In the genomic region with DNA sequence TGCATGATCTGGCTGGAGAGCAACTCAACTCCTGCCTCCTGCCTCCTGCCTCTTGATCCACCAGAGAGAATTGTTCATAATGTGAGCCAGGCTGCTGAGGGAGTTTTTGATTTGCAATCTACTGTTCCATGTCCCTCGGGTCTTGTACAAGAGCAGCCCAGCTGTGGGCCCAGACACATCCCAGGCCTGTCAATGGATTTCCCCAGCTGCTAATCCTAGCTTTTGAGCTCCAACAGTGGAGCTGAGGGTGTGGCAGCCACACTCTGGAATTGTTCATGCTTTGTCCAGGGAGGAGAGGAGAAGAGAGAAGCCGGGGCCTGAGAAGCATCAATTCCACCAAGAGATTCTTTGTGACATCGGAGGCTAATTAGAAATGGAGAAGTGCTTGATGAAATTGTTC, we compare ENCODE assay signal across 13 mouse cellular contexts.
A peak's percentile ranks its signal among the peaks of the same experiment; 100 is the strongest.
DNase-seq lines count a peak whose midpoint lies in the region; ATAC-seq and TF ChIP-seq lines count a peak whose summit lies in the region.
"Had no signal": no experiment of that assay in that cellular context is flagged by ENCODE, and none has a peak within 500 bp of the region (broad histone marks: within the 10 kb centered on the region; RNA-seq: fewer than 3 reads in every experiment).

No protein-coding gene starts in this region.

- no peak overlapping the region for H3K4me3 ChIP-seq in kidney, embryonic 16.5 days (ENCODE audit: low read length)
- no peak overlapping the region for H3K4me3 ChIP-seq in hindbrain, postnatal 0 days (ENCODE audit: low read length)
- H3K4me3 ChIP-seq: hindbrain, embryonic 15.5 days had no signal

- H3K4me2 ChIP-seq in kidney, embryonic 16.5 days (replicated peaks; ENCODE audit: low read depth, low read length) = no peak overlapping the region
- no peak overlapping the region for H3K4me2 ChIP-seq in hindbrain, postnatal 0 days (ENCODE audit: low read depth, low read length)
- H3K4me2 ChIP-seq: hindbrain, embryonic 15.5 days had no signal

- H3K9ac ChIP-seq in kidney, embryonic 16.5 days (replicated peaks; ENCODE audit: low read length) = no peak overlapping the region
- H3K9ac ChIP-seq in hindbrain, postnatal 0 days (replicated peaks; ENCODE audit: low read length) = no peak overlapping the region
- H3K9ac ChIP-seq: hindbrain, embryonic 15.5 days had no signal

- 88% methylated on average over 3 of the region's 3 CpGs for WGBS in kidney, embryonic 16.5 days
- 51% methylated on average over 3 of the region's 3 CpGs for WGBS in hindbrain, postnatal 0 days

- DNase-seq in adrenal gland, adult 2 months = peak; percentile 5
- no peak for DNase-seq in adrenal gland, adult 18-20 months (ENCODE audit: low spot score in 2 of 2)
- DNase-seq in kidney, postnatal 10 days = peak; percentile 25
- DNase-seq in gastrocnemius, adult 8-10 months (ENCODE audit: low spot score in 2 of 2) = peak; percentile 33 to 72
- no peak for DNase-seq in hindbrain, postnatal 0 days (ENCODE audit: low spot score)
- no peak for DNase-seq in lung, adult 18-20 months
- no peak for DNase-seq in layer of hippocampus, adult 9-11 months
- DNase-seq: cerebellum, adult 18-20 months; right cerebral cortex, postnatal 14 days had no signal

- H3K9me3 ChIP-seq in kidney, embryonic 16.5 days (ENCODE audit: low read length) = no peaks in the 10 kb centered on the region
- no peaks in the 10 kb centered on the region for H3K9me3 ChIP-seq in hindbrain, postnatal 0 days (ENCODE audit: low read length)
- H3K9me3 ChIP-seq: hindbrain, embryonic 15.5 days had no signal

- no peaks in the 10 kb centered on the region for H3K36me3 ChIP-seq in kidney, embryonic 16.5 days (ENCODE audit: insufficient read depth, low read length)
- H3K36me3 ChIP-seq in hindbrain, postnatal 0 days (ENCODE audit: insufficient read depth, low read length) = no peaks in the 10 kb centered on the region
- H3K36me3 ChIP-seq: hindbrain, embryonic 15.5 days had no signal

- no peak for ATAC-seq in kidney, embryonic 16.5 days (ENCODE audit: low FRiP score, low TSS enrichment)
- 0 out of 2 replicates have a peak, but pooled peaks have one; percentile 21 for ATAC-seq in hindbrain, postnatal 0 days
- ATAC-seq: activated CD4-positive, CD25-positive, alpha-beta regulatory T cell, adult 4 months; forebrain, embryonic 14.5 days had no signal

- H3K4me1 ChIP-seq in kidney, embryonic 16.5 days (ENCODE audit: insufficient read depth, low read length) = no peaks in the 10 kb centered on the region
- no peaks in the 10 kb centered on the region for H3K4me1 ChIP-seq in hindbrain, postnatal 0 days (ENCODE audit: insufficient read depth, low read length)
- H3K4me1 ChIP-seq: hindbrain, embryonic 15.5 days had no signal

- H3K27me3 ChIP-seq in kidney, embryonic 16.5 days (ENCODE audit: insufficient read depth, low read length) = no peaks in the 10 kb centered on the region
- H3K27me3 ChIP-seq in hindbrain, postnatal 0 days (ENCODE audit: insufficient read depth, low read length) = no peaks in the 10 kb centered on the region
- H3K27me3 ChIP-seq: hindbrain, embryonic 15.5 days had no signal

- TF ChIP-seq CTCF in hindbrain, postnatal 0 days (IDR thresholded peaks at IDR 0.05; ENCODE audit: low read depth) = no peak

- no peak overlapping the region for H3K27ac ChIP-seq in kidney, embryonic 16.5 days (ENCODE audit: low read length)
- H3K27ac ChIP-seq in hindbrain, postnatal 0 days = no peak overlapping the region
- H3K27ac ChIP-seq: hindbrain, embryonic 15.5 days had no signal

Comparison
In these comparisons a context has a peak if more than half of its experiments do, and no peak if none do; other contexts are left out.
1. DNase-seq: peak in adrenal gland, adult 2 months (single experiment), kidney, postnatal 10 days (single experiment) and gastrocnemius, adult 8-10 months (2 of 2); none in adrenal gland, adult 18-20 months (0 of 2), hindbrain, postnatal 0 days (single experiment), lung, adult 18-20 months (0 of 2) and layer of hippocampus, adult 9-11 months (single experiment).